Mouse (Mus musculus) lung, postnatal 0 days (tissue): ENCODE data around the gene Ccdc36.

ENCODE experiments used
- CTCF ChIP-seq: IDR thresholded peaks from 2 replicates; pipeline ENCODE4 v1.5.1; 2016; ENCODE audit warnings: antibody characterized with exemption, mild to moderate bottlenecking
- EP300 ChIP-seq: IDR thresholded peaks from 2 replicates; pipeline ENCODE4 v1.6.1; 2016; ENCODE audit warnings: antibody characterized with exemption, mild to moderate bottlenecking, control low read depth

- TF ChIP-seq CTCF (no peak), EP300 (no peak)
Measured at GRCm38 (mm10) chr9:108392676-108393075, 35.6 kb downstream of the Ccdc36 start, which contains the start of gene 1700102P08Rik.
